Mouse (Mus musculus): ENCODE measurements around the gene Xrcc4. TPM values are rescaled to one million over a fixed set of nuclear protein-coding genes. Genes with fewer than 3 reads are reported as not detected.
A peak's percentile ranks its signal among the peaks of the same experiment; 100 is the strongest.

Gene Xrcc4
- polyA plus RNA-seq, 1 experiment from 2014 or later, result 10.2 TPM

- H3K9ac ChIP-seq, result no peak overlapping the region
- no peaks in the 10 kb centered on the region for H3K9me3 ChIP-seq
- 81% methylated on average over 2 of the region's 2 CpGs for WGBS
- ATAC-seq (ENCODE audit: insufficient number of reproducible peaks, insufficient read depth, low FRiP score, low TSS enrichment), result no peak
- no peak overlapping the region for H3K4me2 ChIP-seq (replicated peaks)
- no peaks in the 10 kb centered on the region for H3K4me1 ChIP-seq
- no peaks in the 10 kb centered on the region for H3K36me3 ChIP-seq
- H3K4me3 ChIP-seq, result no peak overlapping the region
- no peaks in the 10 kb centered on the region for H3K27me3 ChIP-seq
- no peak overlapping the region for H3K27ac ChIP-seq
These were observed 287.5 kb downstream of the Xrcc4 start for GRCm38 (mm10) chr13:89801901-89802300.

- Histone ChIP-seq H3K27ac (no peak overlapping the region), H3K36me3 (no peaks in the 10 kb centered on the region), H3K4me1 (no peaks in the 10 kb centered on the region), H3K9me3 (no peaks in the 10 kb centered on the region), H3K4me3 (no peak overlapping the region), H3K4me2 (replicated peaks) (no peak overlapping the region), H3K9ac (no peak overlapping the region), H3K27me3 (no peaks in the 10 kb centered on the region)
- WGBS, result 52% methylated on average over 3 of the region's 3 CpGs
- ATAC-seq (ENCODE audit: insufficient number of reproducible peaks, insufficient read depth, low FRiP score, low TSS enrichment), result 0 out of 2 replicates have a peak, but pooled peaks have one; percentile 47
These were observed 291.7 kb downstream of the Xrcc4 start for GRCm38 (mm10) chr13:89797721-89798120.

- Histone ChIP-seq H3K27me3 (no peaks in the 10 kb centered on the region), H3K36me3 (no peaks in the 10 kb centered on the region), H3K4me1 (no peaks in the 10 kb centered on the region), H3K27ac (no peak overlapping the region), H3K9ac (no peak overlapping the region), H3K4me3 (no peak overlapping the region), H3K9me3 (no peaks in the 10 kb centered on the region), H3K4me2 (replicated peaks) (no peak overlapping the region)
- 44% methylated on average over 5 of the region's 5 CpGs for whole genome bisulfite sequencing
- no peak for ATAC-seq (ENCODE audit: insufficient number of reproducible peaks, insufficient read depth, low FRiP score, low TSS enrichment)
These were observed 297.9 kb downstream of the Xrcc4 start for GRCm38 (mm10) chr13:89791475-89791874.

- H3K9me3 ChIP-seq, result no peaks in the 10 kb centered on the region
- WGBS, result 53% methylated on average over 2 of the region's 2 CpGs
- H3K27me3 ChIP-seq, result no peaks in the 10 kb centered on the region
- no peak for ATAC-seq (ENCODE audit: insufficient number of reproducible peaks, insufficient read depth, low FRiP score, low TSS enrichment)
- no peak overlapping the region for H3K4me3 ChIP-seq
- H3K9ac ChIP-seq, result no peak overlapping the region
- H3K27ac ChIP-seq, result no peak overlapping the region
- no peak overlapping the region for H3K4me2 ChIP-seq (replicated peaks)
- no peaks in the 10 kb centered on the region for H3K4me1 ChIP-seq
- no peaks in the 10 kb centered on the region for H3K36me3 ChIP-seq
These were observed 306.5 kb downstream of the Xrcc4 start for GRCm38 (mm10) chr13:89782886-89783285.

GRCm38 (mm10) chr13:89780276-89780675 lies 309.1 kb downstream of the Xrcc4 start:
- Histone ChIP-seq H3K9ac (no peak overlapping the region), H3K27me3 (no peaks in the 10 kb centered on the region), H3K9me3 (no peaks in the 10 kb centered on the region), H3K36me3 (no peaks in the 10 kb centered on the region), H3K4me1 (no peaks in the 10 kb centered on the region), H3K27ac (no peak overlapping the region), H3K4me2 (replicated peaks) (no peak overlapping the region), H3K4me3 (no peak overlapping the region)
- no peak for ATAC-seq (ENCODE audit: insufficient number of reproducible peaks, insufficient read depth, low FRiP score, low TSS enrichment)
- 66% methylated on average over 3 of the region's 3 CpGs for WGBS

- Histone ChIP-seq H3K4me2 (replicated peaks) (no peak overlapping the region), H3K4me3 (no peak overlapping the region), H3K27me3 (no peaks in the 10 kb centered on the region), H3K27ac (no peak overlapping the region), H3K9ac (no peak overlapping the region), H3K9me3 (no peaks in the 10 kb centered on the region), H3K4me1 (no peaks in the 10 kb centered on the region), H3K36me3 (no peaks in the 10 kb centered on the region)
- ATAC-seq (ENCODE audit: insufficient number of reproducible peaks, insufficient read depth, low FRiP score, low TSS enrichment), result no peak
- WGBS, result 49% methylated on average over 7 of the region's 7 CpGs
These were observed 310.0 kb downstream of the Xrcc4 start for GRCm38 (mm10) chr13:89779208-89779911.

- no peak for ATAC-seq (ENCODE audit: insufficient number of reproducible peaks, insufficient read depth, low FRiP score, low TSS enrichment)
- no peaks in the 10 kb centered on the region for H3K27me3 ChIP-seq
- H3K36me3 ChIP-seq, result no peaks in the 10 kb centered on the region
- H3K4me1 ChIP-seq, result peaks cover 3% of the 10 kb centered on the region; the same call in 1 of the 2 replicates
- no peak overlapping the region for H3K4me2 ChIP-seq (replicated peaks)
- H3K4me3 ChIP-seq, result no peak overlapping the region
- no peak overlapping the region for H3K9ac ChIP-seq
- H3K9me3 ChIP-seq, result no peaks in the 10 kb centered on the region
- H3K27ac ChIP-seq, result no peak overlapping the region
- 29% methylated on average over 1 of the region's 1 CpGs for WGBS
These were observed 311.6 kb downstream of the Xrcc4 start for GRCm38 (mm10) chr13:89777764-89778163.

GRCm38 (mm10) chr13:89777146-89777545 lies 312.3 kb downstream of the Xrcc4 start:
- Histone ChIP-seq H3K27ac (no peak overlapping the region), H3K27me3 (no peaks in the 10 kb centered on the region), H3K36me3 (no peaks in the 10 kb centered on the region), H3K4me3 (no peak overlapping the region), H3K4me1 (peaks cover 3% of the 10 kb centered on the region; the same call in 1 of the 2 replicates), H3K9ac (no peak overlapping the region), H3K9me3 (no peaks in the 10 kb centered on the region), H3K4me2 (replicated peaks) (no peak overlapping the region)
- no peak for ATAC-seq (ENCODE audit: insufficient number of reproducible peaks, insufficient read depth, low FRiP score, low TSS enrichment)
- 85% methylated on average over 1 of the region's 1 CpGs for WGBS

- ATAC-seq (ENCODE audit: insufficient number of reproducible peaks, insufficient read depth, low FRiP score, low TSS enrichment), result no peak
- Histone ChIP-seq H3K9me3 (no peaks in the 10 kb centered on the region), H3K4me3 (no peak overlapping the region), H3K27ac (no peak overlapping the region), H3K4me1 (no peaks in the 10 kb centered on the region), H3K36me3 (no peaks in the 10 kb centered on the region), H3K4me2 (replicated peaks) (no peak overlapping the region), H3K27me3 (no peaks in the 10 kb centered on the region), H3K9ac (no peak overlapping the region)
- WGBS, result 73% methylated on average over 1 of the region's 1 CpGs
These were observed 322.9 kb downstream of the Xrcc4 start for GRCm38 (mm10) chr13:89766551-89766950.

GRCm38 (mm10) chr13:89765966-89766365 lies 323.4 kb downstream of the Xrcc4 start:
- WGBS, result 91% methylated on average over 3 of the region's 3 CpGs

GRCm38 (mm10) chr13:89762339-89762738 lies 327.1 kb downstream of the Xrcc4 start:
- H3K4me3 ChIP-seq, result no peak overlapping the region
- H3K27me3 ChIP-seq, result no peaks in the 10 kb centered on the region
- no peak overlapping the region for H3K27ac ChIP-seq
- no peak overlapping the region for H3K4me2 ChIP-seq (replicated peaks)
- H3K4me1 ChIP-seq, result no peaks in the 10 kb centered on the region
- no peak overlapping the region for H3K9ac ChIP-seq
- H3K9me3 ChIP-seq, result no peaks in the 10 kb centered on the region
- no peaks in the 10 kb centered on the region for H3K36me3 ChIP-seq
- no peak for ATAC-seq (ENCODE audit: insufficient number of reproducible peaks, insufficient read depth, low FRiP score, low TSS enrichment)
- 75% methylated on average over 2 of the region's 3 CpGs for WGBS

More at GRCm38 (mm10) chr13:89765966-89766365, 323.4 kb downstream of the Xrcc4 start:
- no peak overlapping the region for H3K4me3 ChIP-seq
- H3K4me2 ChIP-seq (replicated peaks), result no peak overlapping the region
- H3K27ac ChIP-seq, result no peak overlapping the region
- ATAC-seq (ENCODE audit: insufficient number of reproducible peaks, insufficient read depth, low FRiP score, low TSS enrichment), result no peak
- no peaks in the 10 kb centered on the region for H3K27me3 ChIP-seq
- H3K4me1 ChIP-seq, result no peaks in the 10 kb centered on the region
- H3K36me3 ChIP-seq, result no peaks in the 10 kb centered on the region
- no peaks in the 10 kb centered on the region for H3K9me3 ChIP-seq
- H3K9ac ChIP-seq, result no peak overlapping the region

- ATAC-seq (ENCODE audit: insufficient number of reproducible peaks, insufficient read depth, low FRiP score, low TSS enrichment), result no peak
- Histone ChIP-seq H3K27me3 (no peaks in the 10 kb centered on the region), H3K9me3 (no peaks in the 10 kb centered on the region), H3K9ac (no peak overlapping the region), H3K27ac (no peak overlapping the region), H3K4me1 (no peaks in the 10 kb centered on the region), H3K36me3 (no peaks in the 10 kb centered on the region), H3K4me3 (no peak overlapping the region), H3K4me2 (replicated peaks) (no peak overlapping the region)
These were observed 333.1 kb downstream of the Xrcc4 start for GRCm38 (mm10) chr13:89756347-89756746.
